Comparison of ENCODE assay signal across 8 mouse cellular contexts in the genomic region with DNA sequence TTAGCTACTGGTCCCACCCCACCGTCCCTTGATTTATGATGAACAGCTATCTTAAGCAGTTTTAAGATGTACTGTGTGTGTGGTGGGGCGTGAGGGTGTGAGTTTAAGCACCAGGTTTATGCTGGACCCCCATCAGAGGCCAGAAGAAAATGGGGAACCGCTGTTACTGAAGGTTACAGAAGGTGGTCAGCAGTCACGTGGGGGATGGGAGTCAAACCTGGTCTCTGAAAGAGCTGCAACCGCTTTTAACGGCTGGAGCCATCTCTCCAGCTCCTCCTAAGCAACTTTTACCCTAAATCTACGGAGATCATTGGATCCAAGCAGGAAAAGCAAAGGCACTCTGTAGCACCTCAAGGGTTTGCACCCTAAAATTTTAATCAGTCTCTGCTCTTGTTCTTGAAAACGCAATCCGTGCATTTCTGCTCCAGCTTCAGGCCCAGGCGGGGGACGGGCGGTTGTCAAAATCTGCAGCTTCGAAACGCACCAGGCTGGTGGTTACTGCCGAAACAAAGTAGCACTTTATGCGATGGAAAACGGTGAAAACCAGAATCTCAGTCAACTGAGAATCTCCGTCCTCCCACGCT. TPM values are rescaled to one million over a fixed set of nuclear protein-coding genes. Genes with fewer than 3 reads are reported as not detected.
DNase-seq lines count a peak whose midpoint lies in the region; ATAC-seq and TF ChIP-seq lines count a peak whose summit lies in the region.

No protein-coding gene starts in this region.

- H3K9ac ChIP-seq in heart, embryonic 16.5 days (ENCODE audit: low read length), result peak overlapping the region; percentile 84
- peak overlapping the region; percentile 73 for H3K9ac ChIP-seq in liver, embryonic 16.5 days (ENCODE audit: low read depth, low read length)

- DNase-seq in cerebellum, adult 2 months, result peak in 1 of 2 experiments; percentile 42
- no peak for DNase-seq in cerebellum, adult 11 months
- DNase-seq in spleen, adult 2 months (ENCODE audit: low read depth in 1 of 2, low spot score in 2 of 2), result no peak
- no peak for DNase-seq in spleen, postnatal 14 days (ENCODE audit: low spot score in 2 of 2)
- DNase-seq in splenic B cell, adult 2 months (ENCODE audit: low read depth, low spot score), result peak; percentile 32
- no peak for DNase-seq in adrenal gland, postnatal 10 days

- peak overlapping the region; percentile 80 for H3K4me2 ChIP-seq in heart, embryonic 16.5 days (ENCODE audit: low read depth, low read length)
- H3K4me2 ChIP-seq in liver, embryonic 16.5 days (ENCODE audit: low read depth, low read length), result peak overlapping the region; percentile 91

- H3K27ac ChIP-seq in cerebellum, adult 2 months (ENCODE audit: insufficient read depth, low read length), result peak overlapping the region; percentile 61; the same call in 1 of the 2 replicates
- H3K27ac ChIP-seq in spleen, adult 2 months (ENCODE audit: insufficient read depth, low read length), result peak overlapping the region; percentile 69; the same call in 1 of the 2 replicates
- peak overlapping the region; percentile 66 for H3K27ac ChIP-seq in heart, embryonic 16.5 days (ENCODE audit: low read length)
- peak overlapping the region; percentile 82 for H3K27ac ChIP-seq in liver, embryonic 16.5 days (ENCODE audit: low read length)

- no peaks in the 10 kb centered on the region for H3K27me3 ChIP-seq in cerebellum, adult 2 months (ENCODE audit: control insufficient read depth, insufficient read depth, low read length)
- no peaks in the 10 kb centered on the region; the same call in 1 of the 2 replicates for H3K27me3 ChIP-seq in spleen, adult 2 months (ENCODE audit: control insufficient read depth, insufficient read depth, low read length)
- no peaks in the 10 kb centered on the region; the same call in 1 of the 2 replicates for H3K27me3 ChIP-seq in heart, embryonic 16.5 days (ENCODE audit: control insufficient read depth, insufficient read depth, low read length)
- H3K27me3 ChIP-seq in liver, embryonic 16.5 days (ENCODE audit: control insufficient read depth, insufficient read depth, low read depth, low read length), result no peaks in the 10 kb centered on the region
- H3K27me3 ChIP-seq in splenic B cell, adult 2 months (ENCODE audit: control insufficient read depth, insufficient read depth, low read length, poor library complexity, severe bottlenecking), result no peaks in the 10 kb centered on the region

- 7% methylated on average over 19 of the region's 19 CpGs for WGBS in cerebellum, adult 2 months
- 7% methylated on average over 19 of the region's 19 CpGs for WGBS in spleen, adult 2 months
- WGBS in heart, embryonic 16.5 days, result 5% methylated on average over 19 of the region's 19 CpGs
- WGBS in liver, embryonic 16.5 days (ENCODE audit: insufficient replicate concordance), result 5% methylated on average over 19 of the region's 19 CpGs

- no peak for TF ChIP-seq POLR2A in cerebellum, adult 2 months (IDR thresholded peaks at IDR 0.05; ENCODE audit: borderline replicate concordance, insufficient read depth, low read length)
- TF ChIP-seq POLR2A in spleen, adult 2 months (IDR thresholded peaks at IDR 0.05; ENCODE audit: low read depth, low read length), result no peak

- H3K9me3 ChIP-seq in heart, embryonic 16.5 days (replicated peaks; ENCODE audit: control insufficient read depth, low read length), result no peaks in the 10 kb centered on the region
- no peaks in the 10 kb centered on the region for H3K9me3 ChIP-seq in liver, embryonic 16.5 days (replicated peaks; ENCODE audit: control insufficient read depth, low read length)

- TF ChIP-seq CTCF in cerebellum, adult 2 months (IDR thresholded peaks at IDR 0.05; ENCODE audit: borderline replicate concordance, insufficient read depth, low read depth, low read length), result no peak
- no peak for TF ChIP-seq CTCF in spleen, adult 2 months (IDR thresholded peaks at IDR 0.05; ENCODE audit: extremely low read depth, insufficient read depth, insufficient read length, insufficient replicate concordance)

- H3K4me3 ChIP-seq in cerebellum, adult 2 months (replicated peaks; ENCODE audit: insufficient read depth, low read depth, low read length), result peak overlapping the region; percentile 83
- peak overlapping the region; percentile 91 for H3K4me3 ChIP-seq in spleen, adult 2 months (ENCODE audit: extremely low read depth, insufficient read depth, insufficient read length)
- H3K4me3 ChIP-seq in heart, embryonic 16.5 days (ENCODE audit: low read length), result peak overlapping the region; percentile 88
- peak overlapping the region; percentile 95 for H3K4me3 ChIP-seq in liver, embryonic 16.5 days (ENCODE audit: low read depth, low read length)

- no peaks in the 10 kb centered on the region; the same call in 1 of the 2 replicates for H3K4me1 ChIP-seq in cerebellum, adult 2 months (ENCODE audit: control insufficient read depth, insufficient read depth, low read length)
- peaks cover 4% of the 10 kb centered on the region for H3K4me1 ChIP-seq in spleen, adult 2 months (ENCODE audit: control insufficient read depth, insufficient read depth, insufficient read length)
- H3K4me1 ChIP-seq in heart, embryonic 16.5 days (ENCODE audit: control insufficient read depth, insufficient read depth, low read length), result peaks cover 19% of the 10 kb centered on the region
- peaks cover 9% of the 10 kb centered on the region for H3K4me1 ChIP-seq in liver, embryonic 16.5 days (ENCODE audit: control insufficient read depth, low read depth, low read length)

- peak; percentile 29; the same call in 1 of the 2 replicates for ATAC-seq in heart, embryonic 16.5 days (replicated peaks; ENCODE audit: extremely low read depth, insufficient read depth, low FRiP score)
- ATAC-seq in liver, embryonic 16.5 days (ENCODE audit: low read depth), result no peak

- no peaks in the 10 kb centered on the region for H3K36me3 ChIP-seq in spleen, adult 2 months (ENCODE audit: control insufficient read depth, insufficient read depth, low read length)
- H3K36me3 ChIP-seq in heart, embryonic 16.5 days (ENCODE audit: control insufficient read depth, insufficient read depth), result no peaks in the 10 kb centered on the region
- no peaks in the 10 kb centered on the region for H3K36me3 ChIP-seq in liver, embryonic 16.5 days (ENCODE audit: control insufficient read depth, insufficient read depth)
- no peaks in the 10 kb centered on the region for H3K36me3 ChIP-seq in splenic B cell, adult 2 months (ENCODE audit: control insufficient read depth, insufficient read depth, low read length, poor library complexity, severe bottlenecking)

RNA-seq across cellular contexts. Expression of a gene that starts 0.5 kb away (rescaled TPM):
- polyA plus RNA-seq in cerebellum, adult 2 months (2012; rRNA removed), result 27.2 and 27.5 TPM in 2 replicates
- polyA plus RNA-seq in spleen, adult 2 months (2012; rRNA removed), result 6.8 and 8.7 TPM in 2 replicates
- polyA plus RNA-seq in heart, embryonic 16.5 days (2015; fragmentation: Nextera tagmentation; extraction: Ambion mirVana), result 19.8 and 23.2 TPM in 2 replicates
- 10.2 and 11.3 TPM in 2 replicates for polyA plus RNA-seq in liver, embryonic 16.5 days (2015; fragmentation: Nextera tagmentation; extraction: Ambion mirVana)
- total RNA-seq in adrenal gland, postnatal 10 days (2021), result 10 to 100 TPM; 24.8 to 29.4 TPM

RNA-seq across cellular contexts. Expression of a gene that starts 41.6 kb away (rescaled TPM):
- not detected in 2 replicates for polyA plus RNA-seq in cerebellum, adult 2 months (2012; rRNA removed)
- not detected in 2 replicates for polyA plus RNA-seq in spleen, adult 2 months (2012; rRNA removed)
- polyA plus RNA-seq in heart, embryonic 16.5 days (2015; fragmentation: Nextera tagmentation; extraction: Ambion mirVana), result 0.12 and 0.21 TPM in 2 replicates
- 185 and 198 TPM in 2 replicates for polyA plus RNA-seq in liver, embryonic 16.5 days (2015; fragmentation: Nextera tagmentation; extraction: Ambion mirVana)
- 10 to 100 TPM; 21.6 to 49.2 TPM for total RNA-seq in adrenal gland, postnatal 10 days (2021)

Comparison
In these comparisons a context has a peak if more than half of its experiments do, and no peak if none do; other contexts are left out.
1. RNA of a gene that starts 41.6 kb away (polyA plus RNA-seq): 185 to 198 TPM in liver, embryonic 16.5 days; 0.12 to 0.21 TPM in heart, embryonic 16.5 days, not detected in cerebellum, adult 2 months and not detected in spleen, adult 2 months; every median in the first group is over 100 times any median in the second.
2. Peak in every context shown above with its lines, with median percentiles within 50 percentile points of each other: H3K27ac ChIP-seq and H3K4me3 ChIP-seq.